Mouse (Mus musculus) c-Kit-positive CD71-positive TER-119-positive erythroid progenitor cells, embryonic 14.5 days (primary cell): ENCODE results near the gene Fam129b.

ENCODE experiments used
- DNase-seq: peaks from one replicate; pipeline ENCODE4 v3.0.0-alpha.2; 2013; ENCODE audit warnings: low spot score

Gene Fam129b

DNA sequence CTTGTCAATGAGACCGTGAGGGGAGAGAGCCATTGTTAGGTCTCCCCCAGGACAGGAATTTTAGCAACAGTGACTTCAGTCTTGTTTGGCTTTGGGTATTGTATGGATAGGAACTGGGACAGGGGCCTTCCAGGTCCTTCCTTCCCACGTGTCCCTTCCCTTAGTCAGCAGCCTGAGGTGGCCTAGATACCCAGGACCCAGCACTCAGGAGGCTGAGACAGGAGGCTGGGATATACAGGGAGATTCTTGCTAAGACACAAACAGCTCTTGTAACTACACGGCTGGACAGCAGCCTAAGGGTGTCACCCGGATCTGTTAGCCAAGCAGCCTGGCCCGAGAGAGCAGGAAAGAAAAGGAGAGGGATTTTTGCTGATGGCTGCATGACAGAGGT lies 16.3 kb upstream of the Fam129b start:
- DNase-seq, result no peak

GRCm38 (mm10) chr2:32860799-32861198 lies 15.1 kb upstream of the Fam129b start:
- DNase-seq, result no peak

- DNase-seq, result no peak
These were observed 12.6 kb upstream of the Fam129b start for GRCm38 (mm10) chr2:32863317-32863716.

GRCm38 (mm10) chr2:32864755-32865154 lies 11.2 kb upstream of the Fam129b start:
- no peak for DNase-seq

DNA sequence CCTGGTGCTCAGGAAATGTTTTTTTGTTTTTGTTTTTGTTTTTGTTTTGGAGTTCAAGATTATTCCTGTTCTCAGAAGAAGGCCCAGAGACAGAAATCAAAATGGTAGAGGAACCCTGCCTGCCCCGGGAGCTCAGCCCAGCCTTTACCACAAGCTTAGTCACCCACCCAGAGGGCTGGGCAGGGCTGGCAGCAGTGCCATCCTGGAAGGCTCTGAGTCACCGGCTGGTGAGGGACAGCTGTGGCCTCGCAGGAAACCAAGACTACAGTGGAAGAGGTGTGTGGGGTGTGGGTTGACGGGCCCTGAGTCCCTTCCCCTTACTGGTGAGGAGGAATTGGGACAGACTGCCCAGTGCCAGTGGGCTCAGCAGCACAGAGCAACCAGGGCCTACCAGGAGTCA lies 8.6 kb upstream of the Fam129b start:
- no peak for DNase-seq

GRCm38 (mm10) chr2:32869721-32870274 lies 6.1 kb upstream of the Fam129b start:
- no peak for DNase-seq

- no peak for DNase-seq
These were observed 5.4 kb upstream of the Fam129b start for GRCm38 (mm10) chr2:32870275-32871100.

- DNase-seq, result no peak
These were observed 1.8 kb upstream of the Fam129b start for GRCm38 (mm10) chr2:32874070-32874469.

- DNase-seq, result no peak
These were observed 801 bp upstream of the Fam129b start for GRCm38 (mm10) chr2:32874951-32875674.

GRCm38 (mm10) chr2:32876490-32877302 lies 782 bp downstream of the Fam129b start:
- no peak for DNase-seq

- no peak for DNase-seq
These were observed 1.4 kb downstream of the Fam129b start for GRCm38 (mm10) chr2:32877303-32877702.

DNA sequence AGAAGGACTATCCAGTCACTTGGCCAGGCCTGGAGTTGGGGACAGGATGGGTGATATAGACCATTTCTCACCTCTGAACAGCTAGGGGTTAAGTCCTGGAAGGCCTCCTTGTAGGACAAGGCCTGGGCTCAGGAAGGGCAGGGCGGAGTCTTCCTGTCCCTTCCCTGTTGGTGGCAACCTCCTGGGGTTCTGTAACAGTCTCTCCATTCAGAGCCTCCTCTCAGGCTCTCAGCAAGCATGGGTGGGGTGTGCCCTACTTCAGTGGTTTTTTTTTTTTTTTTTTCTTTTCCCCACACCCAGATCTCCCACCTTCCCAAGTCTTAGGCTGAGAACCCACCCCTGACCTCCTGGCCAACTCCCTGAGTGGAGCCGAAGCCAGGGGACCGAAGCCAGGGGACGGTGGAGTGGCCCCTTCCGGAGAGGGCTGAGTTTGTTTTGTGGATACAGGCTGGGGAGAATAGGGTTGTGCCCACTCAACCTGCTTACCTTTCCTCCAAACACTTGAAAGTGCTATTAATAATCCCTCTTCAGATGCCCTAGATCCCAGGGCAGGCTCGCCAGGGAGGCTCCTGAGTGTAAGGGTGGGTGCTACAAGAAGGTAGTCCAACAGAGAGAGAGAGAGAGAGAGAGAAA lies 2.0 kb downstream of the Fam129b start:
- DNase-seq, result no peak

DNA sequence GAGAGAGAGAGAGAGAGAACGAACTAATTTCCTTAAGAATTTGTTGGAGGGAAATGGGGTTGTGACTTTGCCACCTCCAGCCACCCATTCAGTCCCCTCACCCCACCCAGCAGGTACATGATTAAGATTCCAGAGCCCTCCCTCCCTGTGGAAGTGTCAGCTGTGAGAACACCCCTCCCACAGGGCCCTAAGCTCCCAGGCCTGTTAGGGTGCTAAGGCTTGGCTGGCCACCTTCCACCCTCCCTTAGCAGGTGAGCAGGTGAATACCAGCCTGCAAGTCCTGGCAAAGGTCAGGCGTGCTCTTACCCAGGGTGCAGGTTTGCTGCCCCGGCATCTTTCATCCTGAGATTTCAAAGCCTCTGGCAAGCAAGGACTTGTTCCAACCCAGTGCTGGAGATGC lies 2.5 kb downstream of the Fam129b start:
- DNase-seq, result no peak

DNA sequence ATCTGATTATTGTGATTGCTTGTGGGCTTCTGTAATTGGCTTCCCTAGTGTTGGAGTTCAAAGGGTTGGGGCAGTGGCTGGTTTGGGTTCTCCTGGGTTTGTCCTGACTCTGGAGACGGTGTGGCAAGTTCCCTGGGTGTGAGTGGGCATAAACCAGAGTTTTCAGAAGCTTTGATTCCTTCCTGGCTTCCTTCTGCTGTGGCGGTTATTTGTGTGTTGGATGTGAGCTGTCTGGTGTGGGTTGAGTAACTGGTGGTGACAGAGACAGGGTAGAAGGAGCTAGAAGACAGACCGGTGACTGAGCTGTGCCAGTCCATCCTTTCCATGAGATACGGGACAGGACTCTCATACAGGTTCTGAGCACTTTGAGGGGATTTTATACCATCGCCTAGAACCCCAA lies 3.7 kb downstream of the Fam129b start:
- no peak for DNase-seq

DNA sequence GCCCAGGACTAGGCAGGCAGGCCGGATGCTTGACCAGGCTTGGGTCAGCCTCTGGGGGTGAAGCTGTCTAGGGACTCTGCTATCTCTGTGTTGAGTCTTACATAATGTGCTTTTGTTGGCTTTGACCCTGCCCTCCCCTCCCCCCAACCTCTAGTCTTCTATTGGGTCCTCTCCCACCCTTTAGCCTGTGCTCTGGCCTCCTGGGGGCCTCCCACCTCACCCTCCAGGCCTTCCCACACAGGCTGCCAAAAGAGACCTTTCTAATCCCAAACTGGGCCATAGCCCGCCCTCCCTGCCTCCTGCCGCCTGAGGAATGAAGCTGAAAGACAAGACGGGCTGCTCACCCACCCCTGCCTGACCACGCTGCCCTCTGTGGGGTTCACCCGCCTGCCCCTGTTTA lies 5.1 kb downstream of the Fam129b start:
- DNase-seq, result no peak

GRCm38 (mm10) chr2:32881723-32882122 lies 5.8 kb downstream of the Fam129b start:
- no peak for DNase-seq

DNA sequence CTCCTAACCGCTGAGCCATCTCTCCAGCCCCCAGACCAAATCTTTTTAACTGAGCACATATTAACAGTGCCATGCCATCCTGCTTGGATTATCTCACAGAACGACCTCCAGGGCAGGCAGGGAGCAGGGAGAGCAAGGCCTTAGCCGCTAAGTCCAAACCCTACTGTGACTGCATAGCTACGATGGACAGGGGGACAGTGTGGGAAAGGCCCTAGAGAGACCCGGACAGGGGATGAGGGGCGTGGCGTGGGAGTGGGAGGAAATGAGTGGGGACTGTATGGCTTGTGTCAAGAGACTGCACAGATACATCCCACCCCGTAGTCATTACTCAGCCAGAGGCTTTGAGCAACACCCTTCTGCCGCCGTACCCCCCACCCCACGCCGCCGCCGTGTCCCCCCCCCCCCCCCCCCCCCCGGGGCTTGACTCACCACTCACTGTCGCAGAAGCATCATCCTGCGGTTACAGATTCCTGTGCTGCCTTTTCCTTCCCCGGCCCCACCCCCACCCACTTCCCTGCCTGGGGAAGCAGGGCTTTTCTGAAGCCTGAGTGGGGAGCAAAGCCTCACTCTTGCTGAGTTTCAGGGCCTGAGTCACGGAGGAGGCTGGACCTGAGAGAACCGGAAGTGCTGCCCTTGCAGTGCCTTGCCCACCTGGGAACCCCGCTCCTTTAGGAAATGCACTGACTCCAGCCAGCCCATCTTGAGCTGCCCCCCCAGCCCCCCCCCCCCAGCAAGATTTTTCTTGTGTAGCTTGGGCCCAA lies 6.5 kb downstream of the Fam129b start:
- DNase-seq, result no peak

DNA sequence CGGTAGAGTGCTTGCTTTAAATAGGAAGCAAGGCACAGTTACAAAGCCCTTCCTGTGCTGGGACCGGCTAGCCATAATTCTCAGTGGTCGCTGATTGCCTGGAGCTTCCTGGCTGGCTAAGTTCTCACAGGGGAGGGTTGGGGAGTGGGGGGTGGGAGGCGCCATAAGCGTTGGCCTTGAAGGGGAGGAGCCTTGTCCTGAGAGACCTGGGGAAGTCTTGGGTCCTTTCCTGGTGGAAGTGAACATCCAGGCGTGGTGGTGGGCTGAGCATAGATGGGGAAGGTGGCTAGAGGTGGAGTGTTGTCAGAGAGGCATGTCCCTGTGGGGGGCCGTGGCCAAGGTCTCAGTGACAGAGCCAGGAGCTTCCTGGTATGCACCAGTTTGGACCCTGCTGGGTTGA lies 8.8 kb downstream of the Fam129b start:
- DNase-seq, result no peak

DNA sequence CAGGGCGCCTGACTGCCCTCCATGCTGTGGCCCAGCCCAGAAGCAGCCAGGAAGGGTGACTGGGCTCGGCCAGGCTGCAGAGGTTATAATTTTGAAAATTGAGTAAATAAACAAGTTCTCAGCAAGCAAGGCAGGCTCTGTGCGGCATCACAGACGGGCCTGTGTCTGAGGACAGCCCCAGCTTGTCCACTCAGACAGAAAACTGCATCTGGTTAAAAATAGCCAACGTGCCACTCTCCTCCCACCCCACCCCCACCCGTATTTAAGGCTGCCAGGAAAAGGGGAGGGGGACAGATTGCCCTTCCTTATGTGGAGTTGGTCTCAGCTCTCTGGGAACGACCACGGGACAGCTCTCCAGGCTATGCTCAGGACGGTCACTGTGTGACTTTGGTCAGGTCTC lies 12.1 kb downstream of the Fam129b start:
- no peak for DNase-seq

DNA sequence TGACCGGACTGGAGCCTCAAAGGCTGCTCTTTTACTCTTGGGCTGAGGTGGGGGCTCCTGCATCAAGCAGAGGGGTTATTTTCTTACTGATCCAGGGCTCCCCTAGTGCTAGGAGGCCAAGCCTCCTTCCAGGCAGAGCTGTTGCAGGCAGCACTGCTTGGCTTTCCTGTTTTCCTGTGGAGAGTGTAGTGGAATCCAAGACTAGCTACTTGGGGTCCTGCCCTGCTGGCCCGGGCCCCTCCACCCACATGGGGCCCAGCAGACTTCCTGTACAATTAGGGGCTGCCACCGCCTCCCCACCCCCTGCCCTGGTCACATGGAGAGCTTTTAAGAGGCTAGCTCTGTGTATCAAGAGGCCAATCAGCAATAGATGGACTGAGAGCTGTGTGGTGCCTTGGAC lies 12.6 kb downstream of the Fam129b start:
- DNase-seq, result no peak

DNA sequence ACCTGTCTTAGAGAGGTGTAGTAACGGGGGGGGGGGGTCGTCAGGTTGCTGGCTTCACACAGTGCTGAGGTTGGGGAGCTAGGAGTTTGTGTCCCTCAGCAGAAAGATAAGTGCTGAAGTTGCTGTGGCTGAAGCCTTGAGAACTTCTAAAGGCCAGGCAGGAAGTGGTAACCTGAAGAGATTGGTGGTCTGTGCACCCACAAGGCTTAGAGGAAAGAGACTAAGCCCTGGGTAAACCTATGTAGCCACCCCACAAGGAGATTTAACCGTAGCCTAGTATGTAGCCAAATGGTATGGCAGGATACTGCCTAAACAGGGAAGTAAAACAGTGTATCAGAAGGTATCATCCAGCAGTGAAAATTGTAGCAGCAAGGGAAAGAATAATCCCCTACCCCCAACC lies 14.4 kb downstream of the Fam129b start:
- no peak for DNase-seq
